Mouse (Mus musculus): Measurements from ENCODE around the gene Mief1. TPM values are rescaled to one million over a fixed set of nuclear protein-coding genes. Genes with fewer than 3 reads are reported as not detected.

Gene Mief1
- 51.3 TPM for total RNA-seq (2023)

DNA sequence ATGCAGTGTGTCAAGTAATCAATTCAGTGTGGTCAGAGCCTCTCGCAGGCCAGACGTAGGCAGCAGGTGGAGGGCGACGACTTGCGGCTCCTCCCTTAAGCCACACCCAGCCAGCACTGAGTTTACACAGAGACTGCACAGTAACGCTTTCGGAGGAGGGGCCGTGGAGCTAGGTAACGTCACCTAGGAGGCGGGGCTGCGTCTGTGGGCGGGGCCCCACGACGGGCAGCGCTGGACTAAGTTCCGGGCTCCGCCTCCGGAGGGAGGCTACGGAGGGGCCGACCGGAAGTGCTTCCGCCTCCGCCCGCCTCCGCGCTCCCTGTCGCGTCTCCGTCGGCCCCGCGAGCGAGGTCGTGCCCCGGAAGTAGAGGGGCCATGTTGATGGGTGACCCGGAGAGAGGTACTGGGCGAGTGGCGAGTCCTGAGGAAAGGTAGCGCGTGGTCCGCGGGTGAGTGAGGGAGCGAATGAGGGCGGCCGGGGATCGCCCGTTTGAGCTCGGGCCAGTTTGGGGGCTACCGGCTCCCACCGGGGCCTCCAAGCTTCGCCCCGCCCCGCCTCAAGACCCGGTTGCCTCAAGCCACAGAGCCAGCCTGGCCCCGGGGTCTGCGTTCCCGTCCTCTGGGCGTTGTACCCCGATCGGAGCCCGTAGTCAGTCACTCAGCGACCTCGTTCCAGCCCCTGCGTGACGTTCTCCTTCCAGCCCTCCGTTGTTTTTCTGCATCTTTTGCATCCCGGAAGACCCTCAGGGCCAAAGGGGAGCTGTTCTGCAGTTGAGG, at the start of gene Mief1:
TSS of gene Mief1 (plus strand) at position 286 of the 777 bp plus-strand sequence.

DNA sequence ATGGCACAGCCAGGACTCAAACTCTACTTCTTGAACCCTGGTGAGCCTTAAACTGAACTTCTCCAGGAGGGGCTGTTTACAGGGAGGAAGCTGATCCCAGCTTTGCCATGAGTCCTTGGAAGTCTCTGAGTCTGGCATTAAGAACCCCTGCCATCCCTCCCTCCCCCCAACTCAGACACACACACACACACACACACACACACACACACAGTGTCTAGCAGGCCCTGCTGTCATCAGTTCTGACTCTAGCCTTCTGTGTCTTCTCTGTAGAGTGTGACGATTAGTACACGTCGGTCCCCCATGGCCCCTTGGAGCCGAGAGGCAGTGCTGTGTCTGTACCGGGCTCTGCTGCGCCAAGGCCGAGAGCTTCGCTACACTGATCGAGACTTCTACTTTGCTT, 1.7 kb downstream of the Mief1 start, which contains the start of gene AC140267.1:
TSS of gene AC140267.1 (plus strand) at position 301 of the 400 bp plus-strand sequence.

DNA sequence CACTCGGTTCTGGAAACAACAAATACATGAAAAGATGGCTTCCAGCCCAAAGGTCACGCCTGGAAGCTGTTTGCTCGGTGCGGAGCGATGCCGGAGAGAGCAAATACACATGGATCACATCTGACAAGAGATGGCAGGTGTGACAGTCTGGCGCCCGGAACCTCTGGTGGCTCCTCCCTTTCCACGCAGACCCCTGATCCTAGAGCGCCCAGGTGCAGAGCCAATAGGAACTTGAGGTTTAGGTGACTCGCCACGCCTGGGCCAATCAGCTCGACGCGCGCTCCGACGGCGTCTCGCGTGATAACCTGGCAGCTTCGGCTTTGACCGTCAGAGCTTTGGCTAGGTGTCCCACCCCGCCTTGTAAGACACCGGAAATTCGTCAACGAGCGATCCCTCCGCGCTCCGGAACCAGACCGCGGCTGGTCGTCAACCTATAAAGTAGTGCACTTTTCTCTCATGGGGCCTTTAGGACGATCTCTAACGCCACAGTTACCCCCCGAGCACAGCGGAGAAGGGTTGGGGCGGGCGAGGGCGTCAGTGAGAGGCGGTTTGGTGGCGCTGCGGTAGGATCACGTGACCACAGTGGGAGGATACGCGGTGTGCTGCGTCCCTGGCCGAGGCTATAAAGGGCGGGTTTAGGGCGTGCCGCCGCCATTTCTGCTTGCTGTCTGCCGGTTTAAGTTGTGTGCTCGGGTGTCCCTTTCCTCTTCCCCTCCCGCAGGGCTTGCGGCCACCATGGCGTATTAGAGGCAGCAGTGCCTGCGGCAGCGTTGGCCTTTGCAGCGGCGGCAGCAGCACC, 21.2 kb downstream of the Mief1 start, which contains the start of gene Atf4:
TSS of gene Atf4 (plus strand) at position 338 of the 799 bp plus-strand sequence.

DNA sequence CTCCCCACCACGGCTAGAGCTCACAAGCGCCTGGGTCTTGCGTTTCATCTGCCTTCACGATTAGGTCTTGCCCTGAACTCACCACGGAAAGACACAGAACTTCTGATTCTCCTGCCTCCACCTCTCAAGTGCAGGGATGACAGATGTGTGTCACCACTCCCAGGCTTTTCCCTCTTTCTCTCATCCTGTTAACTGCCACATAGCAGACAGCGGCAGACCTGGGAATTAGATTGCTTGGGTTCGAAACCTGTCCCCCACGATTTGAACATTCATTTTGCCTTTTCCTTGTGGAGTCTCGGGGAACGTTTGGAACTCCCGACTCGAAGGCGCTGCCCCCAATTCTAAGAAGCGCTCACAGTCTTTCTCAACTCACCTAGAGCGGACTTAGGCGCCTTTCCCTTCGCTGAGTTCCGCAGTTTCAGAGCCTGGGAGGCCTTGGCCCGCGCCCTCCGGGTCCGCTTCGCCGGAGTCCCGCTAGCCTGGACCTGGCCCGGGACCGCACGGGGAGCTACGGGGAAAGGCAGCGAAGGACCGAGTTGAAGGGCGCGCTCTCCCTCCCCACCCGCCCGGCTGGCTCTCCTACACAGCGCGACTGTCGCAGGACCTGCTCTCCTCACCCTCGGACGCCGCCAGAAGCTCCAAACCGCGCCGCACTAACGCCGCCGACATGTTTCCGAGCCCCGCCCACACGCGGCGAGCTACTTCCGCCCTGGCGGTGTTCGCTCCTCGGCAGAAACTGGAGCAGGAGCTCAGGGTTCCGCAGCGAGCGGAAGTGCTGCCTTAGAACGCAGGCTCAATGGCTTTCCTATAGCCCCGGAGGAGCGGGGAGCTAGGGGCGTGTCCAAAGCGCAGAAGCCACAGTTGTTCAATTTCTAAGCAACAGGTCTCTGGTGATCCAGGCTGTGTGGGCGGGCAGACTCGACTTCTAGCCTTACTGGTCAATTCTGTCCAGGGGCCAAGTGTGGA, 30.1 kb downstream of the Mief1 start, which contains the start of gene Rps19bp1:
TSS of gene Rps19bp1 (minus strand) at position 706 of the 966 bp plus-strand sequence.

DNA sequence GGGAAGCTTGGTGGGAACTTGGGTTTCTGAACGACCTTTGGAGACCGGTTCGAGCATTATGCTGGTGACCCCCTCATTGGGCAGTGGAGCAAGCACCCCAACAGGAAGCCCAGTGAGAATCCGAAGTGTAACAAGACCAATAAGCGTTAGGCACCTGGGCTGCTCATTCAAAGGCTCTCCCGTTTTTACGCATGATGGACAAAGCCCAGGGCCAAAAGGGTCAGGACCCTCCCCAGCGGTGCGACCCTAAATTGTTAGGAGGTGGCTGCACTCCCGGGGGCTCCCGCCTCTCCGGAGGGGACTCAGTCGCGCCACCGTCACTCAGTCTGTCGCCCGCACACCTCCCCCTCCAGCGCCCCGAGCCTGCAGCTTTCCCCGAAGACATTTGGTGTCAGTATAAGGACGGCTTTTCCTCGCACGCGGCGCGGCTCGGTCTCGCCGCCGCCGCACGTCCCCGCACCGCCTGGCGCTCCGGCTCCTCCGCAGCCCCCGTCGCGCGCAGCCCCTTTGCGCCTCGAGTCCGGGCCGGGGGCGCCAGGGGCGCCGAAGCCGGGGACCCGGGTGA, 53.1 kb downstream of the Mief1 start, which contains the start of gene Cacna1i:
TSS of gene Cacna1i (plus strand) at position 388 of the 565 bp plus-strand sequence.

Other genes with a start within 250 kb of the Mief1 start
- 1.7 TPM for gene Pdgfb, start 219.0 kb upstream of the Mief1 start, total RNA-seq (2023)
- gene Syngr1, start 142.7 kb upstream of the Mief1 start, total RNA-seq (2023), result 0.18 TPM
- 1,364 TPM for gene Rpl3, start 142.2 kb upstream of the Mief1 start, total RNA-seq (2023)
- 22.7 TPM for gene Tab1, start 100.9 kb upstream of the Mief1 start, total RNA-seq (2023)
- 0.33 TPM for gene Mgat3, start 60.3 kb upstream of the Mief1 start, total RNA-seq (2023)
- not detected for gene AC140267.1, start 1.8 kb downstream of the Mief1 start, total RNA-seq (2023)
- gene Atf4, start 21.2 kb downstream of the Mief1 start, total RNA-seq (2023), result 379 TPM
- 29.4 TPM for gene Rps19bp1, start 30.3 kb downstream of the Mief1 start, total RNA-seq (2023)
- 2.7 TPM for gene Cacna1i, start 53.2 kb downstream of the Mief1 start, total RNA-seq (2023)

Measured in CD4-positive naive resting alpha-beta T cell, adult 57 days (primary cell).